Mouse (Mus musculus): ENCODE measurements around the gene Hps4. TPM values are rescaled to one million over a fixed set of nuclear protein-coding genes. Genes with fewer than 3 reads are reported as not detected.
A peak's percentile ranks its signal among the peaks of the same experiment; 100 is the strongest.

Hps4 gene
- polyA plus RNA-seq (2014; fragmentation: Nextera tagmentation; extraction: Ambion mirVana): 41.9 and 42.9 TPM in 2 replicates

GRCm38 (mm10) chr5:112342463-112343204 lies at the start of gene Hps4, which contains the start of gene Srrd:
Hps4 (plus strand) TSS chr5:112343083.
Srrd (minus strand) TSS chr5:112343040.
- WGBS: 2% methylated on average over 63 of the region's 64 CpGs
- Histone ChIP-seq H3K36me3 (ENCODE audit: control insufficient read depth, insufficient read depth, low read length) (peaks cover 46% of the 10 kb centered on the region), H3K4me2 (ENCODE audit: low read length) (peak within 1 kb of the TSS; percentile 76), H3K27ac (ENCODE audit: low read depth) (peak within 1 kb of the TSS; percentile 70), H3K9ac (ENCODE audit: low read length) (peak within 1 kb of the TSS; percentile 89), H3K9me3 (ENCODE audit: control insufficient read depth, low read length) (no peaks in the 10 kb centered on the region), H3K4me1 (replicated peaks; ENCODE audit: control insufficient read depth, insufficient read depth, low read length) (peaks cover 21% of the 10 kb centered on the region; the same call in 1 of the 2 replicates), H3K4me3 (ENCODE audit: low read depth, low read length) (peak within 1 kb of the TSS; percentile 71), H3K27me3 (replicated peaks; ENCODE audit: control insufficient read depth, insufficient read depth, low read length) (no peaks in the 10 kb centered on the region)
- DNase-seq (ENCODE audit: low spot score) (peak; percentile 97), ATAC-seq (replicated peaks; ENCODE audit: low FRiP score, low TSS enrichment, low read depth) (peak; percentile 56; the same call in 1 of the 2 replicates)

- 57% methylated on average over 2 of the region's 2 CpGs for WGBS
- no peak overlapping the region for H3K27ac ChIP-seq (ENCODE audit: low read depth)
- ATAC-seq (replicated peaks; ENCODE audit: low FRiP score, low TSS enrichment, low read depth): no peak
- H3K4me2 ChIP-seq (ENCODE audit: low read length): no peak overlapping the region
- no peak overlapping the region for H3K9ac ChIP-seq (ENCODE audit: low read length)
- H3K9me3 ChIP-seq (ENCODE audit: control insufficient read depth, low read length): no peaks in the 10 kb centered on the region
- DNase-seq (ENCODE audit: low spot score): no peak
- H3K27me3 ChIP-seq (replicated peaks; ENCODE audit: control insufficient read depth, insufficient read depth, low read length): no peaks in the 10 kb centered on the region
- no peak overlapping the region for H3K4me3 ChIP-seq (ENCODE audit: low read depth, low read length)
- H3K36me3 ChIP-seq (ENCODE audit: control insufficient read depth, insufficient read depth, low read length): no peaks in the 10 kb centered on the region; the same call in 1 of the 2 replicates
- H3K4me1 ChIP-seq (replicated peaks; ENCODE audit: control insufficient read depth, insufficient read depth, low read length): peaks cover 12% of the 10 kb centered on the region
These were observed 49.1 kb upstream of the Hps4 start for GRCm38 (mm10) chr5:112293800-112294199.

GRCm38 (mm10) chr5:112294696-112295095 lies 48.2 kb upstream of the Hps4 start:
- H3K4me2 ChIP-seq (ENCODE audit: low read length): no peak overlapping the region
- peaks cover 10% of the 10 kb centered on the region for H3K4me1 ChIP-seq (replicated peaks; ENCODE audit: control insufficient read depth, insufficient read depth, low read length)
- DNase-seq (ENCODE audit: low spot score): no peak
- no peaks in the 10 kb centered on the region; the same call in 1 of the 2 replicates for H3K36me3 ChIP-seq (ENCODE audit: control insufficient read depth, insufficient read depth, low read length)
- no peak overlapping the region for H3K4me3 ChIP-seq (ENCODE audit: low read depth, low read length)
- H3K27me3 ChIP-seq (replicated peaks; ENCODE audit: control insufficient read depth, insufficient read depth, low read length): no peaks in the 10 kb centered on the region
- H3K27ac ChIP-seq (ENCODE audit: low read depth): no peak overlapping the region
- H3K9ac ChIP-seq (ENCODE audit: low read length): no peak overlapping the region
- no peaks in the 10 kb centered on the region for H3K9me3 ChIP-seq (ENCODE audit: control insufficient read depth, low read length)
- 72% methylated on average over 4 of the region's 4 CpGs for WGBS
- no peak for ATAC-seq (replicated peaks; ENCODE audit: low FRiP score, low TSS enrichment, low read depth)

GRCm38 (mm10) chr5:112295162-112295561 lies 47.7 kb upstream of the Hps4 start:
- Histone ChIP-seq H3K4me1 (replicated peaks; ENCODE audit: control insufficient read depth, insufficient read depth, low read length) (peaks cover 10% of the 10 kb centered on the region), H3K36me3 (ENCODE audit: control insufficient read depth, insufficient read depth, low read length) (no peaks in the 10 kb centered on the region; the same call in 1 of the 2 replicates), H3K4me2 (ENCODE audit: low read length) (no peak overlapping the region), H3K4me3 (ENCODE audit: low read depth, low read length) (no peak overlapping the region), H3K27me3 (replicated peaks; ENCODE audit: control insufficient read depth, insufficient read depth, low read length) (no peaks in the 10 kb centered on the region), H3K27ac (ENCODE audit: low read depth) (no peak overlapping the region), H3K9me3 (ENCODE audit: control insufficient read depth, low read length) (no peaks in the 10 kb centered on the region), H3K9ac (ENCODE audit: low read length) (no peak overlapping the region)
- WGBS: 58% methylated on average over 8 of the region's 8 CpGs
- ATAC-seq (replicated peaks; ENCODE audit: low FRiP score, low TSS enrichment, low read depth) (no peak), DNase-seq (ENCODE audit: low spot score) (no peak)

GRCm38 (mm10) chr5:112295564-112295963 lies 47.3 kb upstream of the Hps4 start:
- H3K4me3 ChIP-seq (ENCODE audit: low read depth, low read length): no peak overlapping the region
- no peak for DNase-seq (ENCODE audit: low spot score)
- WGBS: 67% methylated on average over 8 of the region's 8 CpGs
- H3K27me3 ChIP-seq (replicated peaks; ENCODE audit: control insufficient read depth, insufficient read depth, low read length): no peaks in the 10 kb centered on the region
- H3K4me1 ChIP-seq (replicated peaks; ENCODE audit: control insufficient read depth, insufficient read depth, low read length): peaks cover 10% of the 10 kb centered on the region
- no peak overlapping the region for H3K9ac ChIP-seq (ENCODE audit: low read length)
- H3K36me3 ChIP-seq (ENCODE audit: control insufficient read depth, insufficient read depth, low read length): no peaks in the 10 kb centered on the region; the same call in 1 of the 2 replicates
- no peak for ATAC-seq (replicated peaks; ENCODE audit: low FRiP score, low TSS enrichment, low read depth)
- H3K9me3 ChIP-seq (ENCODE audit: control insufficient read depth, low read length): no peaks in the 10 kb centered on the region
- no peak overlapping the region for H3K27ac ChIP-seq (ENCODE audit: low read depth)
- no peak overlapping the region for H3K4me2 ChIP-seq (ENCODE audit: low read length)

- no peak for ATAC-seq (replicated peaks; ENCODE audit: low FRiP score, low TSS enrichment, low read depth)
- H3K4me3 ChIP-seq (ENCODE audit: low read depth, low read length): no peak overlapping the region
- H3K9ac ChIP-seq (ENCODE audit: low read length): no peak overlapping the region
- H3K27me3 ChIP-seq (replicated peaks; ENCODE audit: control insufficient read depth, insufficient read depth, low read length): no peaks in the 10 kb centered on the region
- peaks cover 10% of the 10 kb centered on the region for H3K4me1 ChIP-seq (replicated peaks; ENCODE audit: control insufficient read depth, insufficient read depth, low read length)
- no peaks in the 10 kb centered on the region; the same call in 1 of the 2 replicates for H3K36me3 ChIP-seq (ENCODE audit: control insufficient read depth, insufficient read depth, low read length)
- no peaks in the 10 kb centered on the region for H3K9me3 ChIP-seq (ENCODE audit: control insufficient read depth, low read length)
- 76% methylated on average over 6 of the region's 6 CpGs for WGBS
- H3K4me2 ChIP-seq (ENCODE audit: low read length): no peak overlapping the region
- H3K27ac ChIP-seq (ENCODE audit: low read depth): no peak overlapping the region; the same call in 1 of the 2 replicates
- no peak for DNase-seq (ENCODE audit: low spot score)
These were observed 46.3 kb upstream of the Hps4 start for GRCm38 (mm10) chr5:112296404-112297181.

- 72% methylated on average over 2 of the region's 2 CpGs for WGBS
- H3K4me2 ChIP-seq (ENCODE audit: low read length): no peak overlapping the region
- no peak overlapping the region; the same call in 1 of the 2 replicates for H3K27ac ChIP-seq (ENCODE audit: low read depth)
- H3K9me3 ChIP-seq (ENCODE audit: control insufficient read depth, low read length): no peaks in the 10 kb centered on the region
- H3K4me1 ChIP-seq (replicated peaks; ENCODE audit: control insufficient read depth, insufficient read depth, low read length): peaks cover 10% of the 10 kb centered on the region
- no peak overlapping the region for H3K4me3 ChIP-seq (ENCODE audit: low read depth, low read length)
- no peaks in the 10 kb centered on the region for H3K27me3 ChIP-seq (replicated peaks; ENCODE audit: control insufficient read depth, insufficient read depth, low read length)
- no peak for ATAC-seq (replicated peaks; ENCODE audit: low FRiP score, low TSS enrichment, low read depth)
- DNase-seq (ENCODE audit: low spot score): no peak
- no peaks in the 10 kb centered on the region; the same call in 1 of the 2 replicates for H3K36me3 ChIP-seq (ENCODE audit: control insufficient read depth, insufficient read depth, low read length)
- no peak overlapping the region for H3K9ac ChIP-seq (ENCODE audit: low read length)
These were observed 45.6 kb upstream of the Hps4 start for GRCm38 (mm10) chr5:112297257-112297656.

- H3K4me1 ChIP-seq (replicated peaks; ENCODE audit: control insufficient read depth, insufficient read depth, low read length): peaks cover 10% of the 10 kb centered on the region
- 85% methylated on average over 12 of the region's 12 CpGs for WGBS
- no peak; the same call in 1 of the 2 replicates for ATAC-seq (replicated peaks; ENCODE audit: low FRiP score, low TSS enrichment, low read depth)
These were observed 44.5 kb upstream of the Hps4 start for GRCm38 (mm10) chr5:112298226-112298988.

More at GRCm38 (mm10) chr5:112298226-112298988, 44.5 kb upstream of the Hps4 start:
- Histone ChIP-seq H3K27ac (ENCODE audit: low read depth) (no peak overlapping the region), H3K27me3 (replicated peaks; ENCODE audit: control insufficient read depth, insufficient read depth, low read length) (no peaks in the 10 kb centered on the region), H3K4me3 (ENCODE audit: low read depth, low read length) (no peak overlapping the region), H3K4me2 (ENCODE audit: low read length) (no peak overlapping the region), H3K9me3 (ENCODE audit: control insufficient read depth, low read length) (no peaks in the 10 kb centered on the region), H3K36me3 (ENCODE audit: control insufficient read depth, insufficient read depth, low read length) (no peaks in the 10 kb centered on the region), H3K9ac (ENCODE audit: low read length) (no peak overlapping the region)
- no peak for DNase-seq (ENCODE audit: low spot score)
